Mouse (Mus musculus) urinary bladder, postnatal 25 days (tissue): ENCODE data around the gene Fhad1.

Experiments used
- DNase-seq: peaks from one replicate; pipeline ENCODE4 v3.0.0; 2022; ENCODE audit warnings: low spot score

Gene Fhad1

GRCm38 (mm10) chr4:141863726-141864280 lies 151.1 kb downstream of the Fhad1 start:
- no peak for DNase-seq

- no peak for DNase-seq
Observed at GRCm38 (mm10) chr4:141862867-141863266, 152.0 kb downstream of the Fhad1 start.

GRCm38 (mm10) chr4:141861591-141862295 lies 153.1 kb downstream of the Fhad1 start:
- no peak for DNase-seq

GRCm38 (mm10) chr4:141860246-141860841 lies 154.5 kb downstream of the Fhad1 start:
- no peak for DNase-seq

- DNase-seq: no peak
Observed at GRCm38 (mm10) chr4:141859351-141859750, 155.5 kb downstream of the Fhad1 start.

- DNase-seq: no peak
Observed at GRCm38 (mm10) chr4:141858501-141858900, 156.4 kb downstream of the Fhad1 start.

GRCm38 (mm10) chr4:141857422-141857930 lies 157.4 kb downstream of the Fhad1 start:
- peak; percentile 85 for DNase-seq

GRCm38 (mm10) chr4:141853437-141853836 lies 161.4 kb downstream of the Fhad1 start:
- peak; percentile 66 for DNase-seq

GRCm38 (mm10) chr4:141845999-141846398 lies 168.9 kb downstream of the Fhad1 start, which contains the start of gene Ctrc:
Gene Ctrc (minus strand): TSS chr4:141846359.
- DNase-seq: no peak
